Mouse (Mus musculus): Measurements from ENCODE around the gene Zic4.

The Zic4 gene

DNA sequence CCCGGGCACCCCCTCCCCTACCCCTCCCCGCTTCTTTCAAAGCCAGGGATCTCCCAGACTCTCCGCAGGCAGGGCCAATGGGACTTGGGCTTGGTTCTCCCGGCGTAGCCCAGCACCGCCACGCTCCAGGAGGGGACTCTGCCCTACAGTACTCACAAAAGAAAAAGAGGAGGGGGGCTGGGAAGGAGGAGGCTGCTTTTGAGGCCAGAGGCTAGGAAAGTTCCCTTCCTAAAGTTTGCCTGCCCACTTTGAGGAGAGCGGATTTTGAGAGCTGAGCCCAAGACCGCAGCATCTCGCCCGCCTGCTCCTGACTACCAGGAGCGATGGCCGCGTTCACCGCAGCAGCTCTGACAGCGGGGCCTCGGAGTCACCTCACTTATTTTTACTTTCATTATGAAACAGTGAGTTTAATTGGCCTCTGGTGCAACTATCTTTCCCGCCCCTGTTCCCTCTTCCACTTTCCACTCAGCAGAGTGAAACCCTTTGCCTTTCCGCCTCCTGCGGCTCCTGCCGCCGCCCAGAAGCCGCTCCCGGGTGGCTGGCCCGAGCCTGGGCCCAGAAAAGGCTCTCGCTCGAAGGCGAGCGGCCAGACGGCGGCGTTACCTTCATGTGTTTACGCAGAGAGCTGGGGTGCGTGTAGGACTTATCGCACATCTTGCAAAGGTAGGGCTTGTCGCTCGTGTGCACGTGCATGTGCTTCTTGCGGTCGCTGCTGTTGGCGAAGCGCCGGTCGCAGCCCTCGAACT lies at the start of gene Zic4:
Gene Zic4 (plus strand): TSS at position 558 of the 746 bp plus-strand sequence.
- no peak for TF ChIP-seq GATA4 (IDR thresholded peaks at IDR 0.05; ENCODE audit: insufficient replicate concordance, low read length)

DNA sequence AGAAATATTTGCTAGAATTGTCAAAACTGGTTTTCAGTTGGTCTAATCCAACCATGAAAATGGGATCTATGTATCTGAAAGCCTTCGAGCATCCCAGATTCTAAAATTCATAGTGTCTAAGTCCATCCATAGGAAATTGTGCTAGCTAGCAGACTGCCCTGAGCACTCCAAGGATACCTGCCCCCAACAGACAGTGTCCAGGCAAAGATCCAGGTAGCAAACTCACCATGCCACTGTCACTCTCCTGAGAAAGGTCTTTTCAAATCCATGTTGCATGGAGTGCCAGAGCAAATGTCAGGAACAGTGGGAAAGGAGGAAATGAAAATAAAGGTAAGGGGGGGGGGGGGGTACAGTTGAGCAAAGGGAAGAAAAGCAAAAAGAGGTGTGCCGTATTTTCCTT lies 14.6 kb upstream of the Zic4 start:
- no peak for TF ChIP-seq GATA4 (IDR thresholded peaks at IDR 0.05; ENCODE audit: insufficient replicate concordance, low read length)

DNA sequence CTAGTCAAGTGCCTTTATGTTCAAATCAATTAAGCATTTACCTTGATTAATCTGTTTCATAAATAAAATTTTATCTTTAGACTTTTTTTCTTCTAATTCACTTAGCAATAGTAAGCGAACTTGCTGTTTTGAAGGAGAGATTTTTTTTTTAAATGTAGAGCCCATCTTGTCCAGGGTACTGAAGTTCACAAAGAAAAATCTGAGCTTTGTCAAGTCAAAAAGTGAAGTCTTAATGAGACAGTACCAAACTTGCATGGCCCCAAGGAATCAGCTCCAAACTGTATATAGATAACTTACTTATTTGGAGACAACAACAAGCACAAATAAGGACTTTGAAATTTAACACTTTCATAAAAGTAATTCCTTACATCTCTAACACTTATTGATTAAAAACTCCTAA lies 13.5 kb upstream of the Zic4 start:
- TF ChIP-seq GATA4 (IDR thresholded peaks at IDR 0.05; ENCODE audit: insufficient replicate concordance, low read length): no peak

DNA sequence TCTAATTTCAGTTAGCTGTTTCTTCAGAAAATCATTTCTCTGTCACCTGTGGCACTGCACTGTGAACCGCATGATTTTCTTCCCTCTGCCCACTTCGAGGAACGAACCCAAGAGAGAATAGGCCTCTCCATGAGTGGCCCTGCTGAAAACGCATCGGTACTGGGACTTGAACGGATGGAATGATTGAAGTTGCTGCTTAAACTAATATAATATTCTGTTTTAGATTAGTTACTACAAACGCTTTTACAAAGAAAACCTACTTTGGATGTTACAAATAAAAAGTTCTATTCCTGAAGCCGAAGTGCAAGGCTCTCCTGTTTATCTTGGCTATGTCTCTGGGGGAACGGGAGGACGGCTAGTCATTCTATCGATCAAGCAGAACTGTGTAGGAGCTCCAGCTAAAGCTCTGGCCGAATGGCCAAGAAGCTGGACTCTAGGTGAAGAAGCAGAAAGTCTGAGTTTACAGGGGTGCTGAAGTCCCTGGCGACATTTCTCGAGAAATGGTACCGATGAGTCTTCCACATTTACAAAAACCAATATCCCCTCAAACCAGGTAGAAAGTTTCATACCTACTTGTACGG lies 11.9 kb upstream of the Zic4 start:
- TF ChIP-seq GATA4 (IDR thresholded peaks at IDR 0.05; ENCODE audit: insufficient replicate concordance, low read length): no peak

DNA sequence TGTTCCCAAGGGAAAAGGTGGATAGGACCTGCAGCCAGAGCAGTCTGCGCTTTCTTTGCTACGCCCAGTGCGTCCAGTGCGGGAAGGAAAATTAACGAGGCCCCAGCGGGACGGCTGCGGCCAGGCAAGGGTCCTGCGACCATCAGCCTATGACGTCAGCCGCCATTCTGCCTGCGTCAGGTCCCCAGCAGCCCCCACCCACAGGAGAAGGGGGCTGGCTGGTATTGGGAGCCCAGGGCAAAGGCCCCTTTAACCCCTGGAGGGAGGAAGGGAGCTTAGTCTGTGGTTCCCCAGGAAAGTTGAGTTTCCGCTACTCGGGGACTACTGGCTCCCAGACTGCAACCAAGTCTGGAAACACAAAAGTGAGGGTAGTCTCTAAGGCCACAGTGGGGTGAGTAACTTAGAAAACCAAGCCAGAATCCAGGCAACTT lies 11.3 kb upstream of the Zic4 start:
- no peak for TF ChIP-seq GATA4 (IDR thresholded peaks at IDR 0.05; ENCODE audit: insufficient replicate concordance, low read length)

DNA sequence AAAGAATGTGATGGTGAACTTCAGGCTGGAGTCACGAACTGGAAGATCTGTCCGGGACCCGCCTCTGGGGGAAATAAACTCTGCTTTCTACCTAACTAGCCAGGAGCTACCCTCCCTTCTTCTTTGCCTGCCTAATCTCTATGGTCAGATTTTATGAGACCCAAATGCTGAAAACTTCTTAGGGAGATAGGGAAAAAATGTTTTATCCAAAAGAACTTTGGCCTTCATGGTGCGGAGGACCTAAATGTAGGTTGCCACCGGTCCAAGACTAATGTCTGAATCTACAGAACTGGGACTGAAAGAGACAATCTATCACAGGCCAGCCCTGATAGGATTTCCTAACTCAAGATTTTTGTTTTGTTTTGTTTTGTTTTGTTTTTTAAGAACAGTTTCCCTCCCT lies 10.9 kb upstream of the Zic4 start:
- no peak for TF ChIP-seq GATA4 (IDR thresholded peaks at IDR 0.05; ENCODE audit: insufficient replicate concordance, low read length)

DNA sequence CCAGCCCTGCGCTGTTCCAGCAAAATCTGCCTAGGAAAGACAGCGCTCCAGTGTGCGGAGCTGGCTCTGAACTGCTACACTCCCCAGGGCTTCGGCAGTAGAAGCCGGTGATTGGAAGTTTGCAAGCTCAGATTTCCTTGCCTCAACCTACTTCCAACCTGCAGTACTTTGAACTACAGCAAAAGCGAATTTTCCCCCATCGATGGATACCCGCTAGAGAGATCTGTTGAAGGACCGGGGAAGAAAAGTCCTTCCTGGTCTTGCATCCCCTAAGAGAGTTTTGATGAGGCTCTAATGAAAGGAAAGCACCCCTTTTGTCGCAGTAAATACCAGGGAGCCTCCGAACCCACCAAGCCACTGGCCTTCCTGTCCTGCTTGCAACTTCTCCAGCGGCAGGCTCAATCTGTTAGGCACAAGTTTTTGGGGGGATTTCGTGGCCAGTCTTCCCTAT lies 10.2 kb upstream of the Zic4 start:
- TF ChIP-seq GATA4 (IDR thresholded peaks at IDR 0.05; ENCODE audit: insufficient replicate concordance, low read length): no peak

DNA sequence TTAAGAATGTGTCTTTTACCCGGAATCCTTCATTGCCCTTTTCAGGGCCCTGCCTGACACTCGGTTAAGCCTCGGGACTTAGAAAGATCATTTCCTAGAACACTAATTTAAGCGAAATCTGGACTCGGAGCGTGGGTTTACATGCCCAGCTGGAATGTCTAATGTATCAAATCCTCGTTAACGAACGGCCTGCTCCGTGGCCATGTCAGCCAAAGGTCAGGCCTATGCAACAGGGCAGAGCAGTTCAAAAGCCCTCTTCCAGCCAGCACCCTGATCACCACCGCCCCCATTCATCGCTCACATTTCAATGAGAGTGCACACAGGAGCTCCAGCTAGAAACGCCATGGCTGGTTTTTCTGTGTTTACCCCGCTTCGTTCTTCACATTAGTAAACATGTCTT lies 9.4 kb upstream of the Zic4 start:
- no peak for TF ChIP-seq GATA4 (IDR thresholded peaks at IDR 0.05; ENCODE audit: insufficient replicate concordance, low read length)

DNA sequence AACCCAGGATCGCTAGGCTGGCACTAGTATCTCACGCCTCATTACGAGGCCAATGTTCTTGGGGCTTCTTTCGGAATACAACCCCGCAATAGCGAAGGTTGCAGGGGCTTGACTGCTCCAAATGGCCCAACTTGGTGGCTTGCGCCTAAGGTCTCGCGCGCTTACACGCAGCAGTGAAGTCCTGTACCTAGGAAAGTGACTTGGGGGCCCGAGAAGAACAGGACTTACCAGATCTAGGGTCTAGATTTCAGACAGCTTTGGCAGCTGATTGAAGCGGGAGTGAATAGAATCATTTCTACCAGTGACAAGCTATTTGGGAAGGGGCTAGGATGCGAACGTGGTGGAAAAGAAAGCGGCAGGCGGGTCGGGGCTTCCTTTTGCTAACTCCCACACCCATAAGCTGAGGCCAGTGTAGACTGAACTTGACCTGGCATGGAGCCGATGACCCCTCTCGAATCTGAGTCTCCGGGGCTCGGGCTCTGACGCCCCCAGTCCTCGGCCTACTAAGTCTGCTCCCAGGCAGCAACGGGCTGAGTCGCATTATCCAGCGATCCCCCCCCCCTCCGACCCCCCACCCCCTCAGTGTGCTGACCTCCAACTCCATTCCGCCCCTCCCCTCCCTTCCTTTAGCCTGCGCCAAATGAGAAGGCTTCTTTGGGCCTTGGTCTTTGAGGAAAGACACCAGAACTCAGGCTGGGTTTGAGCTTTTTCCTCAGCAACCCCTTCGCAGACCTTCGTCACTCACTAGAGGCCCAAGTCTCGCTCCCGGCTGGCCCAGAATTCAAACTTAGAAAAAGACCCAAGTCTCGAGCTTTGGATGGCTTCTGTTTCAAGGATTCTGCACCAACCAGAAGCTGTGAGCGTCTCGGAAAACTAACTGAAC lies 8.4 kb upstream of the Zic4 start:
- TF ChIP-seq GATA4 (IDR thresholded peaks at IDR 0.05; ENCODE audit: insufficient replicate concordance, low read length): no peak

DNA sequence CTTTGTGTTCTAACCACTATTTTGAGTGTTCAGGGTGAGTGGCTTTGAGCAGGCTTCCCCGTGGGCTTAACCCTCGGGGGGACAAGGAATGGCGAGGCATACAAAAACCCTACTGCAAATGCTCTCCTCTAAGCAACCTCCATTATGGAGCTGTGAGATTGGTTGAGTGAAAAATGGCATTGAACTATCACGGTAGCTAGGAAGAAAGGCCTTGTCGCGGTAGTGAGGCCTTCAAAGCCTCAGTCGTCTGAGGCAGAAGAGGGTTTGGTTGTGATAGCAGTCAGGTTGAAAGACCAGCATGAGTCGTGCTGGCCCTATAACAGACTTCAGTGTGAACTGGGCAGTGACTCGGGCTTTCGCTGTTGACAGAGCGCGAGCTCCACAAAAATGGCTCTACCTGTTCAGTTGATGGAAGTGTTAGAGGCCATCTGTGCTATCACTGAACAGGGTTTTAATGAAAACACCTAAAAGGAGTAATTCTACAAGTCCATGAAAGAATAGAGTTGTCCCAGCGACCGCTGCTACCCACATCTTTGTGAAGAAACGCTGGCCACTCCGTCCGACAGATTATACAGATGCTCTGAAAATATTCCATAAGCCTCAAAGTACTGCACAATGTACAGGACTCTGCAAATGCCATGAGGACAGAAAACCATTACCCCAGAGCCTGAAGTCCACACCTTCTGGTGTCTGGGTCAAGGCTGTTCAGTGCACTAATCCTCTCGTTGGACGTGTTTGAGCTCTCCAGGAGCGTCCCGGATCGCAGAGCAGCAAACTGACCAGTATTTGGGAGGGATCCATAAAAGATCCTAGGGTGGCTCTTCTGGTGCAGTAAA lies 7.6 kb upstream of the Zic4 start:
- TF ChIP-seq GATA4 (IDR thresholded peaks at IDR 0.05; ENCODE audit: insufficient replicate concordance, low read length): no peak

DNA sequence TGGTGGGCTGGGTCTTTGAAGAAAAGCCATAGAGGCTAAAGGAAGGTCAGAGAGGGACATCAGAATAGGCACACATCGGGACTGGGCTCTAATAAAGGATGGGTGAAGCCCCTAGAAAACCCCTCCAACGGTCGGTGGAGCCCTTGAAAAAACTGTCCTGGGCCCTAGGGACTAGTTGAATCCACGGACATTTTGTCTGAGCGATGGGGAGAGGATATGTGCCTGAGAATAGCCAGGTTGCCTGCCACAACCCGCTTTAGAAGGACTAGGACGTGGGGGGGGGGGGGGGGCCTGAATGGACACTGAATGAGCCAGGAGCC lies 7.0 kb upstream of the Zic4 start:
- no peak for TF ChIP-seq GATA4 (IDR thresholded peaks at IDR 0.05; ENCODE audit: insufficient replicate concordance, low read length)

DNA sequence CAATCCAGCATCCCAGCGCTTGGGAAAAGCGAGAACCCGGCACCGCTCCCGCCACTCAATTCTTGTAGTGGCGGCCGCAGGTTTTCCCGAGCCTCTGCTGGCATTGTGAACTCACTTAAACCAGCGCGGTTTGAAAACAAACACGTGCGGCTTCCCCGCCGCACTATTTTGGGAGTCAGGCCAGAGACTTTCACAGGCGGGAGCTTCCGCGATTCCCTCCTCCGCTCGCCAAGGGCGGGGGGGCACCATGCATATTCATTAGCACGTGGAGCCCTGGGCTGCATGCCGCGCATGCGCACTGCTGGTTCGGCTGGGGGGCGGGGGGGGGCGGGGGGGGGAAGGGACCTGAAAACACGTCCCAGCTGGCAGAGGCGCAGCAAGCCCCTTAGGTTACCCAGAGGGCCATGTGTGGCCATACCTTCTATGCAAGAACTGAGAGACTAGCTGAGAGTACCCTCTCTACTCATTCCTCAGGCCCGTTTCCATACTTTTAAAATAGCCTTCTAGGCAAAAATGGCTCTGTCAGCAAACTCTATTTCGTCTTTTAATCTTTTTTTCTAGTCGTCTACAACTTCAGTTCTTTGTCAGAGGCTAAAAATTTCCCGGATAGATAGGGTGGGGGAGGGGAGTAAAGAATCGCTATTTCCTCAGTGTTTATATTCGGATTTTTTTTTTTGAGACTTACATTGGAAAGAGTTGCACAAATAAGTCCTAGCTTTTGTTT lies 6.4 kb upstream of the Zic4 start:
- TF ChIP-seq GATA4 (IDR thresholded peaks at IDR 0.05; ENCODE audit: insufficient replicate concordance, low read length): no peak

DNA sequence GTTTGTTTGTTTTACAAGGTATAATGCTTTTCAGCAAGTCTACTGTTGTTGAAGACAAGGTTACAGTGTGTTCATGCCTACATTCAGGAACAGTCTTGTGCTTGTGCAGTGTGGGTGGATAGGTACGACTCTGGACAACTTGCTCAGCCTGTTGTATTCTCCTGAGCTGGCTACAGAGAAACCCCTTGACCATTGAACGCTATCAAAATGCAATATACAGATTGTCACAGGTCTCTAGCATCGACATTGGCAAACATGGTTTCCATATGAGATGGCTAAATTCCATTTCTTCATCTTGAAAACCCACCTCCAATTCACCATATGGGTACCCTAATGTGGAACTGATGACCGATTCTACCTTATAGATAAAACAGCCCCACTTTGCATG lies 5.9 kb upstream of the Zic4 start:
- TF ChIP-seq GATA4 (IDR thresholded peaks at IDR 0.05; ENCODE audit: insufficient replicate concordance, low read length): no peak

DNA sequence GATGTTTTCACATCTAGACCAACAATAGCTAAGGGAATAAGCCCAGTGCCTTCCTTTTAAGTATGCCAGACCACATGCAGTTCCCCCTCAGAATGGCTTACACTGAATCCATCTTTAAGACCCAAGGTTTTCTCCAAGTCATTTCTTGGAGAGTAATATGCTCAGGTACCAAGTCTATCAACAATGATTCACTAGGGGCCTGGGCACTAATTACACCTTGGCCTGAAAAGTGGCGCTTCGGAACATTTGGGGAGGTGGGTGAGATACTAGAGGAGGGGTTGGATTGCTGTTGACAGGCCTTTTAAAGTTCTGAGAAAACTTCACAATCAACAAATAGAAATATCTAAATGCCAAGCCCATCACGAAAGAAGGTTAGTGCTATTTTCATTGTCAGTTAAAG lies 4.9 kb upstream of the Zic4 start:
- TF ChIP-seq GATA4 (IDR thresholded peaks at IDR 0.05; ENCODE audit: insufficient replicate concordance, low read length): no peak

All from liver, adult (tissue).